Mouse (Mus musculus): Measurements from ENCODE around the gene Blzf1. TPM values are rescaled to one million over a fixed set of nuclear protein-coding genes. Genes with fewer than 3 reads are reported as not detected.

The Blzf1 gene
- total RNA-seq, 1 experiment, result 21.2 TPM

- no peaks in the 10 kb centered on the region for H3K4me1 ChIP-seq (ENCODE audit: control insufficient read depth in 2 of 2, insufficient read depth in 2 of 2, low read length in 2 of 2, poor library complexity in 1 of 2)
- H3K9me3 ChIP-seq (ENCODE audit: control insufficient read depth, insufficient read depth, low read depth, low read length), result no peaks in the 10 kb centered on the region
- no peak for DNase-seq (ENCODE audit: low read depth, low spot score)
- H3K27ac ChIP-seq (ENCODE audit: insufficient read depth, low read depth, low read length, poor library complexity, severe bottlenecking), result no peak overlapping the region
- no peak overlapping the region for H3K4me3 ChIP-seq (ENCODE audit: insufficient read depth in 1 of 2, low read depth in 1 of 2, low read length in 2 of 2, poor library complexity in 1 of 2, severe bottlenecking in 1 of 2)
- peaks cover 2% of the 10 kb centered on the region; the same call in 1 of the 2 replicates for H3K36me3 ChIP-seq (ENCODE audit: control insufficient read depth, insufficient read depth, low read length, poor library complexity, severe bottlenecking)
- H3K9ac ChIP-seq (ENCODE audit: insufficient read depth, low read depth, low read length, poor library complexity, severe bottlenecking), result no peak overlapping the region
- TF ChIP-seq HCFC1 (IDR thresholded peaks at IDR 0.05; ENCODE audit: borderline replicate concordance, insufficient read depth, low read length), result no peak
- in situ Hi-C loops (cut with MboI; ENCODE audit: low sequenced_read_pairs in 2 of 2, unreplicated experiment in 2 of 2), result no loop called here
These were observed 28.1 kb upstream of the Blzf1 start for GRCm38 (mm10) chr1:164335435-164335834.

GRCm38 (mm10) chr1:164332559-164332958, 25.3 kb upstream of the Blzf1 start:
- Histone ChIP-seq H3K27ac (ENCODE audit: insufficient read depth, low read depth, low read length, poor library complexity, severe bottlenecking) (no peak overlapping the region), H3K4me3 (ENCODE audit: insufficient read depth in 1 of 2, low read depth in 1 of 2, low read length in 2 of 2, poor library complexity in 1 of 2, severe bottlenecking in 1 of 2) (no peak overlapping the region), H3K36me3 (ENCODE audit: control insufficient read depth, insufficient read depth, low read length, poor library complexity, severe bottlenecking) (peaks cover 2% of the 10 kb centered on the region; the same call in 1 of the 2 replicates), H3K4me1 (ENCODE audit: control insufficient read depth in 2 of 2, insufficient read depth in 2 of 2, low read length in 2 of 2, poor library complexity in 1 of 2) (no peaks in the 10 kb centered on the region), H3K9ac (ENCODE audit: insufficient read depth, low read depth, low read length, poor library complexity, severe bottlenecking) (no peak overlapping the region), H3K9me3 (ENCODE audit: control insufficient read depth, insufficient read depth, low read depth, low read length) (no peaks in the 10 kb centered on the region)
- DNase-seq (ENCODE audit: low read depth, low spot score), result no peak
- in situ Hi-C loops (cut with MboI; ENCODE audit: low sequenced_read_pairs in 2 of 2, unreplicated experiment in 2 of 2), result no loop called here
- TF ChIP-seq CHD2 (IDR thresholded peaks at IDR 0.05; ENCODE audit: low read depth, low read length), result no peak
- TF ChIP-seq ZNF384 (IDR thresholded peaks at IDR 0.05; ENCODE audit: low read depth, low read length), result no peak
- TF ChIP-seq ZC3H11A (IDR thresholded peaks at IDR 0.05; ENCODE audit: borderline replicate concordance, low read depth, low read length), result no peak

- Histone ChIP-seq H3K4me1 (ENCODE audit: control insufficient read depth in 2 of 2, insufficient read depth in 2 of 2, low read length in 2 of 2, poor library complexity in 1 of 2) (0 out of 4 replicates have a peak, but pooled peaks cover 0 to 2% of the 10 kb centered on the region in 2 experiments), H3K4me3 (ENCODE audit: insufficient read depth in 1 of 2, low read depth in 1 of 2, low read length in 2 of 2, poor library complexity in 1 of 2, severe bottlenecking in 1 of 2) (no peak overlapping the region), H3K36me3 (ENCODE audit: control insufficient read depth, insufficient read depth, low read length, poor library complexity, severe bottlenecking) (peaks cover 2% of the 10 kb centered on the region; the same call in 1 of the 2 replicates), H3K9ac (ENCODE audit: insufficient read depth, low read depth, low read length, poor library complexity, severe bottlenecking) (no peak overlapping the region), H3K9me3 (ENCODE audit: control insufficient read depth, insufficient read depth, low read depth, low read length) (no peaks in the 10 kb centered on the region), H3K27ac (ENCODE audit: insufficient read depth, low read depth, low read length, poor library complexity, severe bottlenecking) (no peak overlapping the region)
- TF ChIP-seq ZNF384 (IDR thresholded peaks at IDR 0.05; ENCODE audit: low read depth, low read length), result no peak
- TF ChIP-seq MAFK (IDR thresholded peaks at IDR 0.05; ENCODE audit: insufficient read depth, low read depth, low read length), result no peak
- no peak for TF ChIP-seq HCFC1 (IDR thresholded peaks at IDR 0.05; ENCODE audit: borderline replicate concordance, insufficient read depth, low read length)
- no peak for TF ChIP-seq ZC3H11A (IDR thresholded peaks at IDR 0.05; ENCODE audit: borderline replicate concordance, low read depth, low read length)
- no peak for TF ChIP-seq CHD2 (IDR thresholded peaks at IDR 0.05; ENCODE audit: low read depth, low read length)
- in situ Hi-C loops (cut with MboI; ENCODE audit: low sequenced_read_pairs in 2 of 2, unreplicated experiment in 2 of 2), result no loop called here
- DNase-seq (ENCODE audit: low read depth, low spot score), result no peak
These were observed 20.5 kb upstream of the Blzf1 start for GRCm38 (mm10) chr1:164327764-164328163.

GRCm38 (mm10) chr1:164326600-164327155, 19.4 kb upstream of the Blzf1 start:
- Histone ChIP-seq H3K9ac (ENCODE audit: insufficient read depth, low read depth, low read length, poor library complexity, severe bottlenecking) (no peak overlapping the region), H3K36me3 (ENCODE audit: control insufficient read depth, insufficient read depth, low read length, poor library complexity, severe bottlenecking) (peaks cover 2% of the 10 kb centered on the region; the same call in 1 of the 2 replicates), H3K4me3 (ENCODE audit: insufficient read depth in 1 of 2, low read depth in 1 of 2, low read length in 2 of 2, poor library complexity in 1 of 2, severe bottlenecking in 1 of 2) (no peak overlapping the region), H3K27ac (ENCODE audit: insufficient read depth, low read depth, low read length, poor library complexity, severe bottlenecking) (no peak overlapping the region), H3K9me3 (ENCODE audit: control insufficient read depth, insufficient read depth, low read depth, low read length) (no peaks in the 10 kb centered on the region), H3K4me1 (ENCODE audit: control insufficient read depth in 2 of 2, insufficient read depth in 2 of 2, low read length in 2 of 2, poor library complexity in 1 of 2) (0 out of 4 replicates have a peak, but pooled peaks cover 0 to 2% of the 10 kb centered on the region in 2 experiments)
- no peak for DNase-seq (ENCODE audit: low read depth, low spot score)
- TF ChIP-seq HCFC1 (IDR thresholded peaks at IDR 0.05; ENCODE audit: borderline replicate concordance, insufficient read depth, low read length) (no peak), MAFK (IDR thresholded peaks at IDR 0.05; ENCODE audit: insufficient read depth, low read depth, low read length) (no peak), ZC3H11A (IDR thresholded peaks at IDR 0.05; ENCODE audit: borderline replicate concordance, low read depth, low read length) (no peak), ZNF384 (IDR thresholded peaks at IDR 0.05; ENCODE audit: low read depth, low read length) (no peak), CHD2 (IDR thresholded peaks at IDR 0.05; ENCODE audit: low read depth, low read length) (no peak)
- in situ Hi-C loops (cut with MboI; ENCODE audit: low sequenced_read_pairs in 2 of 2, unreplicated experiment in 2 of 2), result no loop called here

- Histone ChIP-seq H3K4me1 (ENCODE audit: control insufficient read depth in 2 of 2, insufficient read depth in 2 of 2, low read length in 2 of 2, poor library complexity in 1 of 2) (0 out of 4 replicates have a peak, but pooled peaks cover 0 to 3% of the 10 kb centered on the region in 2 experiments), H3K36me3 (ENCODE audit: control insufficient read depth, insufficient read depth, low read length, poor library complexity, severe bottlenecking) (no peaks in the 10 kb centered on the region; the same call in 1 of the 2 replicates), H3K4me3 (ENCODE audit: insufficient read depth in 1 of 2, low read depth in 1 of 2, low read length in 2 of 2, poor library complexity in 1 of 2, severe bottlenecking in 1 of 2) (no peak overlapping the region), H3K9ac (ENCODE audit: insufficient read depth, low read depth, low read length, poor library complexity, severe bottlenecking) (no peak overlapping the region), H3K27ac (ENCODE audit: insufficient read depth, low read depth, low read length, poor library complexity, severe bottlenecking) (no peak overlapping the region), H3K9me3 (ENCODE audit: control insufficient read depth, insufficient read depth, low read depth, low read length) (no peaks in the 10 kb centered on the region)
- in situ Hi-C loops (cut with MboI; ENCODE audit: low sequenced_read_pairs in 2 of 2, unreplicated experiment in 2 of 2), result no loop called here
- DNase-seq (ENCODE audit: low read depth, low spot score), result no peak
- TF ChIP-seq CHD2 (IDR thresholded peaks at IDR 0.05; ENCODE audit: low read depth, low read length), result no peak
- no peak for TF ChIP-seq ZNF384 (IDR thresholded peaks at IDR 0.05; ENCODE audit: low read depth, low read length)
- no peak for TF ChIP-seq HCFC1 (IDR thresholded peaks at IDR 0.05; ENCODE audit: borderline replicate concordance, insufficient read depth, low read length)
- TF ChIP-seq ZC3H11A (IDR thresholded peaks at IDR 0.05; ENCODE audit: borderline replicate concordance, low read depth, low read length), result no peak
- no peak for TF ChIP-seq MAFK (IDR thresholded peaks at IDR 0.05; ENCODE audit: insufficient read depth, low read depth, low read length)
These were observed 17.6 kb upstream of the Blzf1 start for GRCm38 (mm10) chr1:164324878-164325277.

All from ES-E14 (cell line).